In genomic region chr6:56068516-56068915, GRCm38 (mm10) we compare ENCODE assay signal across 37 mouse cellular contexts. TPM values are rescaled to one million over a fixed set of nuclear protein-coding genes. Genes with fewer than 3 reads are reported as not detected.
"Had no signal": no experiment of that assay in that cellular context is flagged by ENCODE, and none has a peak within 500 bp of the region (broad histone marks: within the 10 kb centered on the region; RNA-seq: fewer than 3 reads in every experiment).

No protein-coding gene starts in this region.

- H3K9me3 ChIP-seq: heart, embryonic 10.5 days; heart, embryonic 12.5 days; heart, embryonic 13.5 days; heart, embryonic 15.5 days; hindbrain, embryonic 10.5 days; hindbrain, embryonic 12.5 days; hindbrain, embryonic 13.5 days; hindbrain, embryonic 15.5 days; intestine, embryonic 15.5 days; kidney, embryonic 15.5 days had no signal

- ATAC-seq: hindbrain, embryonic 16.5 days; hindbrain, postnatal 0 days; inflammation-experienced regulatory T-cells, adult 6 months; intestine, embryonic 15.5 days; intestine, embryonic 16.5 days; intestine, postnatal 0 days had no signal

- DNase-seq: heart, postnatal 10 days; heart, postnatal 14 days; heart, postnatal 36 days; heart, postnatal 4 days; kidney, adult 11 months; kidney, adult 18-20 months; kidney, adult 2 months; kidney, adult 8-10 months; kidney, adult 9 months; kidney, postnatal 10 days; kidney, postnatal 14 days; kidney, postnatal 36 days; kidney, postnatal 4 days; layer of hippocampus, adult 9-11 months; layer of hippocampus, postnatal 36 days had no signal

- H3K36me3 ChIP-seq: heart, embryonic 10.5 days; heart, embryonic 12.5 days; heart, embryonic 13.5 days; heart, embryonic 15.5 days; hindbrain, embryonic 10.5 days; hindbrain, embryonic 12.5 days; hindbrain, embryonic 13.5 days; hindbrain, embryonic 15.5 days; intestine, embryonic 15.5 days; kidney, embryonic 15.5 days had no signal

- H3K4me3 ChIP-seq: heart, embryonic 10.5 days; heart, embryonic 12.5 days; heart, embryonic 13.5 days; heart, embryonic 15.5 days; hindbrain, embryonic 10.5 days; hindbrain, embryonic 12.5 days; hindbrain, embryonic 13.5 days; hindbrain, embryonic 15.5 days; intestine, embryonic 15.5 days; kidney, embryonic 15.5 days; layer of hippocampus, adult 2 months; left cerebral cortex, adult 2 months had no signal

- H3K27me3 ChIP-seq: heart, embryonic 12.5 days; heart, embryonic 13.5 days; heart, embryonic 15.5 days; hindbrain, embryonic 12.5 days; hindbrain, embryonic 15.5 days; intestine, embryonic 15.5 days; kidney, embryonic 15.5 days had no signal

- H3K4me1 ChIP-seq: heart, embryonic 10.5 days; heart, embryonic 12.5 days; heart, embryonic 13.5 days; heart, embryonic 15.5 days; hindbrain, embryonic 10.5 days; hindbrain, embryonic 12.5 days; hindbrain, embryonic 13.5 days; hindbrain, embryonic 15.5 days; intestine, embryonic 15.5 days; kidney, embryonic 15.5 days had no signal

- H3K9ac ChIP-seq: heart, embryonic 12.5 days; heart, embryonic 13.5 days; heart, embryonic 15.5 days; hindbrain, embryonic 12.5 days; hindbrain, embryonic 13.5 days; hindbrain, embryonic 14.5 days; hindbrain, embryonic 15.5 days; intestine, embryonic 15.5 days; kidney, embryonic 15.5 days had no signal

- H3K27ac ChIP-seq: heart, embryonic 10.5 days; heart, embryonic 13.5 days; heart, embryonic 15.5 days; hindbrain, embryonic 10.5 days; hindbrain, embryonic 12.5 days; hindbrain, embryonic 13.5 days; hindbrain, embryonic 14.5 days; hindbrain, embryonic 15.5 days; hindbrain, postnatal 0 days; intestine, embryonic 15.5 days; kidney, embryonic 15.5 days; kidney, postnatal 0 days; layer of hippocampus, adult 2 months; left cerebral cortex, adult 2 months had no signal

- H3K4me2 ChIP-seq: heart, embryonic 11.5 days; heart, embryonic 12.5 days; heart, embryonic 13.5 days; heart, embryonic 15.5 days; hindbrain, embryonic 12.5 days; hindbrain, embryonic 13.5 days; hindbrain, embryonic 14.5 days; hindbrain, embryonic 15.5 days; intestine, embryonic 15.5 days; kidney, embryonic 15.5 days had no signal

RNA-seq across cellular contexts. Expression of gene Ppp1r17, which starts 51.2 kb away (rescaled TPM):
- polyA plus RNA-seq: inflammation-experienced regulatory T-cells, adult 6 months; kidney, adult 2 months; kidney, embryonic 14.5 days; large intestine, adult 2 months had no signal
